Mouse (Mus musculus) spleen, adult 2 months (tissue): ENCODE results near the gene Ppt1. TPM values are rescaled to one million over a fixed set of nuclear protein-coding genes. Genes with fewer than 3 reads are reported as not detected.

Experiments
- DNase-seq, 2 experiments: peaks; one replicate each; pipeline versions ENCODE4 v3.0.0 to v3.0.0-alpha.2; 2012 to 2021; ENCODE audit warnings: low spot score in 2 of 2, low read depth in 1 of 2
- H3K27ac ChIP-seq: fragments of 200-500 bp; 2 replicates; pipeline ENCODE4 v1.5.1; 2012; ENCODE audit warnings: low read length, inconsistent platforms; ENCODE audit not compliant: insufficient read depth
- H3K27me3 ChIP-seq: fragments of 200-500 bp; 2 replicates; pipeline ENCODE4 v1.6.1; 2012; ENCODE audit warnings: mild to moderate bottlenecking, moderate library complexity, low read length, inconsistent platforms; ENCODE audit not compliant: control insufficient read depth, insufficient read depth
- H3K36me3 ChIP-seq: fragments of 200-500 bp; 2 replicates; pipeline ENCODE4 v1.6.1; 2012; ENCODE audit warnings: mild to moderate bottlenecking, low read length, inconsistent platforms; ENCODE audit not compliant: control insufficient read depth, insufficient read depth
- H3K4me1 ChIP-seq: fragments of 200-500 bp; 2 replicates; pipeline ENCODE4 v1.6.1; 2011; ENCODE audit warnings: inconsistent platforms; ENCODE audit not compliant: control insufficient read depth, insufficient read depth, insufficient read length
- H3K4me3 ChIP-seq: fragments of 200-500 bp; 2 replicates; pipeline ENCODE4 v1.5.1; 2011; ENCODE audit warnings: mild to moderate bottlenecking, inconsistent platforms; ENCODE audit not compliant: insufficient read depth, insufficient read length; ENCODE audit errors: extremely low read depth
- CTCF ChIP-seq: fragments of 200-500 bp; IDR thresholded peaks from 2 replicates; pipeline ENCODE4 v1.5.1; 2011; ENCODE audit warnings: mild to moderate bottlenecking, inconsistent platforms; ENCODE audit not compliant: insufficient read depth, insufficient read length, insufficient replicate concordance; ENCODE audit errors: extremely low read depth
- POLR2A ChIP-seq: fragments of 200-500 bp; IDR thresholded peaks from 2 replicates; pipeline ENCODE4 v1.6.1; 2011; ENCODE audit warnings: low read depth, low read length, inconsistent platforms
- WGBS: fragments of 180-500 bp; shearing (Covaris S2); methylation state at CpG from one replicate; pipeline ENCODE4 v1.1.7; 2018; 5-methylcytosine and 5-hydroxymethylcytosine counted together
- polyA plus RNA-seq: library from polyadenylated mRNA; depleted of rRNA; stranded (reverse); fragments of >200 nt; gene quantifications from 2 replicates; pipeline ENCODE4 v1.2.3, GENCODE M21; 2012

The Ppt1 gene
- polyA plus RNA-seq, 1 experiment = 44.3 TPM

GRCm38 (mm10) chr4:122870027-122870426, 34.0 kb downstream of the Ppt1 start:
- no peak for TF ChIP-seq POLR2A
- TF ChIP-seq CTCF = peak; percentile 35; the same call in 1 of the 2 replicates

GRCm38 (mm10) chr4:122870741-122871140, 34.7 kb downstream of the Ppt1 start:
- Histone ChIP-seq H3K4me1 (peaks cover 27% of the 10 kb centered on the region), H3K36me3 (peaks cover 45% of the 10 kb centered on the region), H3K27ac (no peak overlapping the region), H3K4me3 (no peak overlapping the region), H3K27me3 (no peaks in the 10 kb centered on the region)
- TF ChIP-seq POLR2A (no peak), CTCF (no peak)
- WGBS = 59% methylated on average over 5 of the region's 5 CpGs
- no peak for DNase-seq

More at GRCm38 (mm10) chr4:122870027-122870426, 34.0 kb downstream of the Ppt1 start:
- Histone ChIP-seq H3K36me3 (peaks cover 52% of the 10 kb centered on the region), H3K27me3 (no peaks in the 10 kb centered on the region), H3K4me3 (no peak overlapping the region), H3K4me1 (peaks cover 24% of the 10 kb centered on the region), H3K27ac (no peak overlapping the region)
- peak in 1 of 2 experiments; percentile 37 for DNase-seq

GRCm38 (mm10) chr4:122871269-122871668, 35.2 kb downstream of the Ppt1 start:
- Histone ChIP-seq H3K27me3 (no peaks in the 10 kb centered on the region), H3K27ac (peak overlapping the region; percentile 63), H3K4me3 (no peak overlapping the region), H3K4me1 (peaks cover 27% of the 10 kb centered on the region), H3K36me3 (peaks cover 41% of the 10 kb centered on the region)
- no peak for DNase-seq
- 72% methylated on average over 11 of the region's 11 CpGs for WGBS
- TF ChIP-seq CTCF (no peak), POLR2A (no peak)

GRCm38 (mm10) chr4:122871989-122872388, 35.9 kb downstream of the Ppt1 start:
- Histone ChIP-seq H3K4me1 (peaks cover 27% of the 10 kb centered on the region), H3K4me3 (no peak overlapping the region), H3K27me3 (no peaks in the 10 kb centered on the region), H3K36me3 (peaks cover 37% of the 10 kb centered on the region), H3K27ac (peak overlapping the region; percentile 60)
- no peak for DNase-seq
- TF ChIP-seq POLR2A (no peak), CTCF (no peak)
- 8% methylated on average over 2 of the region's 2 CpGs for WGBS

GRCm38 (mm10) chr4:122873003-122873402, 37.0 kb downstream of the Ppt1 start:
- no peak overlapping the region; the same call in 1 of the 2 replicates for H3K27ac ChIP-seq
- H3K4me3 ChIP-seq = no peak overlapping the region
- 28% methylated on average over 5 of the region's 5 CpGs for WGBS
- H3K27me3 ChIP-seq = no peaks in the 10 kb centered on the region
- peaks cover 33% of the 10 kb centered on the region for H3K36me3 ChIP-seq
- TF ChIP-seq CTCF (no peak), POLR2A (no peak)
- peaks cover 27% of the 10 kb centered on the region for H3K4me1 ChIP-seq
- DNase-seq = no peak

GRCm38 (mm10) chr4:122873512-122873911, 37.5 kb downstream of the Ppt1 start:
- H3K4me3 ChIP-seq = no peak overlapping the region
- no peaks in the 10 kb centered on the region for H3K27me3 ChIP-seq
- no peak for DNase-seq
- H3K36me3 ChIP-seq = peaks cover 30% of the 10 kb centered on the region
- peaks cover 27% of the 10 kb centered on the region for H3K4me1 ChIP-seq
- TF ChIP-seq POLR2A (no peak), CTCF (no peak)
- H3K27ac ChIP-seq = no peak overlapping the region; the same call in 1 of the 2 replicates
- WGBS = 63% methylated on average over 4 of the region's 4 CpGs

- Histone ChIP-seq H3K4me3 (no peak overlapping the region), H3K27ac (no peak overlapping the region; the same call in 1 of the 2 replicates), H3K4me1 (peaks cover 28% of the 10 kb centered on the region), H3K27me3 (no peaks in the 10 kb centered on the region), H3K36me3 (peaks cover 6% of the 10 kb centered on the region)
- WGBS = 79% methylated on average over 2 of the region's 2 CpGs
- peak in 1 of 2 experiments; percentile 28 for DNase-seq
- TF ChIP-seq CTCF (no peak), POLR2A (no peak)
Measured at GRCm38 (mm10) chr4:122878333-122879070, 42.5 kb downstream of the Ppt1 start.
